Mouse (Mus musculus): ENCODE measurements around the gene Fbxl17.

Fbxl17 gene

DNA sequence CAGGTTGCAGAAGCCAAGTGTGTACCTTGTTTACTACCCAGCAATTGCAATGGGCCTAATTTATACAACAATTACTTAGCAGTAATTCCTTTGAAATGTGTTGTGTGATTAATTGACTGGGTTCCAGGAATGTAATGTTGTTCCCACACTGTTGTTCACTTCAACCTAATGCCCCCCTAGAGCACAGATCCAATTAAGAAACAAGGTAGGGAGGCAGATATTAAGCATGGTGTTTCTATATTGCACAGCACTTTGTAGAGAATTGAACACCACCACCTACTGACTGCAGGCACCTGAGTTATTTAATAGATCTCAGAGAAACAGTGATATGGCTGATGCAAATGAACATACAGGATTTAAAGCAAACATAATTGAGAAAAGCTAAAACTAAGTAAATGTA, 226.9 kb downstream of the Fbxl17 start:
- no peak for DNase-seq

- no peak for DNase-seq
Measured at GRCm38 (mm10) chr17:63271000-63271399, 228.8 kb downstream of the Fbxl17 start.

DNA sequence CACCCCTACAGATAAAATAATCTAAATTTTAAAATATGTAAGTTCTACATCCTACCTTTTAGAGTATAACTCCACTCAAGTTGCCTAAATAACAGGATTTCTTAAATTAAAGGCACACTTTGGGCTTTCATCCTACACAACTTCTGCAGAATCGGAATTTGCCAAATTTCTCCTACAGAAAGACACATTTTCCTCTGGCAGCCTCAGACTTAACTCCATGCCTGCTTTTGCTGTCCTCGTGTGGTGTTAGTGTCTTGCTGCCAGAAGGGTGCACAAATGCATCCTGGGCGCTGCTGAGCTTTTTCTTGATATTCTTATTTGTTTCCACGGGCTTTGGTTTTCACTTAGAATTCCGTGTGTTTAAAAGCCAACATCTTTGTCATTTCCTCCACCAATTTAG, 229.3 kb downstream of the Fbxl17 start:
- DNase-seq, result peak; percentile 17

GRCm38 (mm10) chr17:63262674-63263073, 237.1 kb downstream of the Fbxl17 start:
- no peak for DNase-seq

DNA sequence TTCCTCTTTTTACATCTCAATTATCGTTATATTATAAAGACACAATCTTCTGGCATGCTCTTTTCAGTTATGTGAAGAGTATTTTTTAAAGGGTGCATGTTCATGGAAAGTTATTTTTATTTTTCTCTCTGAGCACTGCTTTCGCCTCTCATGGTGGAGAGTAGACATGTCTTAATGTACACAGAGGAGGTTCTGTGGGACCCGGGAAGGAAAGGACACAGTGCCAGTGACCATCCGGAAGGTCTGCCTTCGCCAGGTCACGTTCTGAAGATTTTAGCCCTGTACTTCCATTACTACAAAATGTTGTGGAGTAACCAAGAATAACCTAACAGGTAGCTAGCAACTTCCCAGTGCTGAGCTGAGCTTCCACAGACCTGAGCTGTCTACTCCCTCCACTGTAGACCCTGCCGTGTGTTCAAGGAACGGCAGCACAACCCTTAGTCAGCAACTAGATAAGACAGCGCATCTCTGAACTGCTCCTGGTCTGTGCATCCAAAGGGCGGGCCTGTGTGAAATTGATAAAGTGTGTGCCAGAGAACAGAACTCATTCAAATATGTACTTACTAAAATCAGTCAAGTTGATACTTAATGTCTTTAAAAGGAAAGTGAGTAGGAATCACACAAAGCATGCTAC, 238.2 kb downstream of the Fbxl17 start:
- DNase-seq, result no peak

GRCm38 (mm10) chr17:63259091-63259490, 240.7 kb downstream of the Fbxl17 start:
- no peak for DNase-seq

- DNase-seq, result no peak
Measured at GRCm38 (mm10) chr17:63246144-63246619, 253.6 kb downstream of the Fbxl17 start.

- DNase-seq, result no peak
Measured at GRCm38 (mm10) chr17:63245472-63245871, 254.3 kb downstream of the Fbxl17 start.

GRCm38 (mm10) chr17:63242761-63243160, 257.1 kb downstream of the Fbxl17 start:
- DNase-seq, result no peak

DNA sequence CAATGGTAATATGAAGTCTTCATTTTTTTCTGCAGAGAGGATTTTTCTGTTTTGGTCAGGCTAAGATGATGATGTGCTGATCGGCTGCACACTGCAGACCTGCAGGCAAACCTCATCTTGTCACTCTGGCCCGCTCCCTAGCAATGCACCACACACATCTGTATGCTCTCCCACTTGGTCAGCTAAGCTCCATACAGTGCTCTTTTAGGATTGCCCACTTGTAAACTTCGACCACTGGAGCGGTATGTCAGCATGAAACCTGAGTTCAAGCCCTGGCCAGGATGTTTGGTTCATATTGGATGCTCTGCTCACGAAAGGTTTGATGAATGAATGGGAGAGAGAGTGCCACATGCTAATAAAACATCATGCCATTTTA, 259.1 kb downstream of the Fbxl17 start:
- DNase-seq, result no peak

DNA sequence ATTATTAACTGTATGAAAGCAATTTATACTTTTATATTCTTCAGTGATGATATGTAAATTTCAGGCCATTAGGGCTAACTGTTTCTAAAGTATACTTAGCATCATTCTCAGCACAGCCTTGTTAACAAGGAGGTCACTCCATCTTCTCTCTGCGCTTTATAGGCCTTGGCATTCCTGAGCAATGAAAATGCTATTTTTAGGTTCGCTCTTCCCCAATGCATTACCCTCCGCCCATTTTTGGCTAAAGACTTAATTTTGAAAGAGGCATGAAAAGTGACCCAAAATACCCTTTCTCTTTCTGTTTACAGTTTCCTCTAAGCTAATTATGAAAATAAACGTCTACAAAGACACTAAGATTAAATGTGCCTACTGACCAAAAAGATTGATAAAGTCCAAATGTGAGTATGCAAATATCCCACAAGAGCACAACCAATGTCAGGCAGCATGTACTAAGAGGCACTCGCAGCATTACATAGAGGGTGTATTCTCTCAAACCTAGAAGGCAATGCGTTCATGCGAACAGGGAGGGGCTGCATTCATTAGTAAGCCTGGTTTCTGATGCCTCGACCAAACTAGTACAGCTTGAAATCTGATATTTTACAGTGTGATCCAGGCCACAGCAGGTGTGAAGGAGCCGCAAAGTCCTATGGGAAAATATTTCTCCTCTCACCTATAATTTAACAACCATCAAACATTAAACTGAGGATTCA, 259.6 kb downstream of the Fbxl17 start:
- no peak for DNase-seq

DNA sequence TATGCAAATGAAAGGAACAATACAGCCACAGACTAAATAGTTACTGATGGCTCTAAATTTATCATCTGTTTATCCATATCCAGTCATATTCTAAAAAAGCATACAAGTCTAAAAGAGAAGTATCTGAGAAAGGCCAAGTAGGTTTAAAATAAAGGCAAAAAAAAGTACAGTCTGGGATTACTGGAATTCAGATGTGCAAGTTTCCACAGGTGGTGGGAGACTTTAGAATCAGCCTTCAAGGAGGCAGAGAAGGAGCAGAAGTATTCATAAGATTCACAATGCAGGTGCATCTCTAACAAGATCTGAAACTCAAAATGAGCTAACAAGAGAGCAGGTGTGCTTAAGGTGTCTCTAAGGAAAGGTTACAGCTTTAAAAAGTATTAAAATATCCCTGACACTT, 263.0 kb downstream of the Fbxl17 start:
- no peak for DNase-seq

GRCm38 (mm10) chr17:63236221-63236620, 263.6 kb downstream of the Fbxl17 start:
- no peak for DNase-seq

GRCm38 (mm10) chr17:63235821-63236220, 264.0 kb downstream of the Fbxl17 start:
- no peak for DNase-seq

GRCm38 (mm10) chr17:63229111-63229510, 270.7 kb downstream of the Fbxl17 start:
- no peak for DNase-seq

DNA sequence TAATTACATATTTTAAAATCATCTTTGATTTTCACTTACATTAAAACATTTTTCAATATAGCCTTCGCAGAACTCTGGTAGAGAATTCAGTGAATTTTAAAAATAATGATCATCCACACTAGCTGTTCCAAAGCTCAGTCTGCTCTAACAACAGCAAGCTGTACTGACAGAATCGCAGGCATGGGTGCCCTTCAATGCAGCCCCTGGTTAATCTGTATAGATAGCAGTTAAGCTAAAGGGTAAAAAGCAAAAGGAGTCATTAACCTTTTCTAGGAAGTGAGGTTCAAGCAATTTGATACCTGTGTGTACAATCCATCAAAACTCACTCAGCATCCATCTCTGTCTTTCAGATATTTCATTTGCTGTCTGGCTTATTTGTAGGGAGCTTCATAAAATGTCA, 273.4 kb downstream of the Fbxl17 start:
- no peak for DNase-seq

GRCm38 (mm10) chr17:63225959-63226358, 273.9 kb downstream of the Fbxl17 start:
- no peak for DNase-seq

DNA sequence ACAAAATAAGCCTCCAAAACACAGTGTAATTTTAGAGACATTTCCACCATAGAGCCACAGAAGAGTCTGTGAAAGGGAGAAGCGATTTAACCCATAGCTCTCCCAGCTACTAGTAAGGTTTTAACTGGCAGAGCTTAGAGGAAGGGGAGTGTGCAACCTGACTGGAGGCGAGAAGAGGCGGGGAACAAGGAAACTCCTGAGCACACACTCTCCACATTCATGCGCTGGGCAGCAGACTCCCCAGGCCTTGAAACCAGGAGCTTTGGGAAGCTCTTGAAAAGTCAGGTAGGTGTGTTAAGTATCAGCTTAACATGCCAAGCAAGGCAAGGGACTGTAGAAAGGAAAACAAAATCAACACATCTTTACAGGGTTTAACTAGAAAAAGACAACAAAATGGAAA, 276.1 kb downstream of the Fbxl17 start:
- DNase-seq, result no peak

GRCm38 (mm10) chr17:63221632-63222031, 278.2 kb downstream of the Fbxl17 start:
- DNase-seq, result no peak

DNA sequence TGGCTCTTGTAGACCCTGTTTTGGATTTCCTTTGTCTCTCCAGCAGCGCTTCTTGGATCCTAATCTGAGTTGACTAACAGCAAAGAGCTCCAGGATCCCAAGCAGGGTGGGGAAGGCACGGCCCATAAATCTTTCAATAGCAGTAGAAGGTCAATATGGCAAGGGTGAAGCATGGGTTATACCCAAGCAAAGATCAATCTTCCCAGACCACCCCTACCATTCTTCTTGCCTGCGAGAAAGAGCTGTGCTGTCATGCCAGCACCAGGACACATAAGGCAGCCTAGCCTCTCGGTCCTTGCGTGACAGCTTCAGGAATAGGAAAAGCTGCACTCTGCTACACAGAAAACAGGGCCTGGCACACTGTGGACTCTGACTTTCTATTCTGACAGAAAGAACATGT, 279.0 kb downstream of the Fbxl17 start:
- no peak for DNase-seq

DNA sequence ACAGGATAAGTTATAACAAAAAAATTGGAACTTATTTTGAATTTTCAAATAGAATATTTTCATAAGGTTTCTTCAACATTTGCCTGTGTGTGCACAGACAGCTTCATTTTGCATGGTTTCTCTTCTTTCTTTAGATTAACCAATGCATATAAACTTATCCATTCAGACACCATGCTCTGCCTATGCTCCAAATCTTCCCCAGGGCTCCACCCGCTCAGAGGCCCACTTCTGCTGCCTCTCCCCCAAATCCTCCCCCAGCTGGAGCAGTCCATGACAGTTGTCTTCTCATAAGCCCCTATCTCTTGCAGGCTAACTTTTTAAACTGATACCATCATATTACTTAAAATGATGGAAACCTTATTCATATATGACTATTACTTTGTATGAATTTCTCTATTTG, 282.8 kb downstream of the Fbxl17 start:
- DNase-seq, result no peak

GRCm38 (mm10) chr17:63212018-63212417, 287.8 kb downstream of the Fbxl17 start:
- DNase-seq, result no peak

GRCm38 (mm10) chr17:63209151-63209550, 290.7 kb downstream of the Fbxl17 start:
- DNase-seq, result no peak

GRCm38 (mm10) chr17:63208346-63208745, 291.5 kb downstream of the Fbxl17 start:
- DNase-seq, result no peak

DNA sequence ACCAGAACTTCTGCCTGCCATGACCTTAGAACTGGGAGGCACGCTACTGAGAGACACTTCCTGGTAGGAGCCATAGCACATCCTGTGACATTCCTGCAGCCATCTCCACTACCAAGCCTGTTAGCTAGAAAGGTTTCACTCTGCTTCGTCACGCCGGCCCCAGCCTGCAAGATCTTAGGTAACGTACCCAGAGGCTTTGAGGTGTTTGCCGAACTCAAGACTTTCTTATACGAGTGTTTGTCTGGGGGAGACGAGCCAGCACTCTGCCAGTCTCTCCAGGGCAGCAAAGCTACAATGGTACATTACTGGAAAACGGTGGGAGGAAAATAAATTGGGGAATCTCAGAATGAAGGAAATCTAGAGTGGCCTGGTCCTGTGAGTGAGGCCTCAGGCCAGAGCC, 292.1 kb downstream of the Fbxl17 start:
- DNase-seq, result no peak
